Mouse (Mus musculus): ENCODE data around the gene Entr1. TPM values are rescaled to one million over a fixed set of nuclear protein-coding genes. Genes with fewer than 3 reads are reported as not detected.

The Entr1 gene
- polyA plus RNA-seq, 1 experiment, result 388 TPM

GRCm38 (mm10) chr2:26403306-26403705 lies 14.2 kb upstream of the Entr1 start:
- Histone ChIP-seq H3K27ac (ENCODE audit: control insufficient read depth, insufficient read depth, low read depth, low read length) (no peak overlapping the region), H3K27me3 (ENCODE audit: control insufficient read depth, insufficient read depth, low read length) (no peaks in the 10 kb centered on the region), H3K4me3 (ENCODE audit: control insufficient read depth, low read depth, low read length) (no peak overlapping the region), H3K36me3 (ENCODE audit: control insufficient read depth, insufficient read depth, low read length) (no peaks in the 10 kb centered on the region; the same call in 1 of the 2 replicates), H3K4me1 (ENCODE audit: control insufficient read depth, insufficient read depth, low read length) (peaks cover 6% of the 10 kb centered on the region)
- TF ChIP-seq POLR2A (IDR thresholded peaks at IDR 0.05; ENCODE audit: control insufficient read depth, low read depth, low read length), result no peak
- no peak for TF ChIP-seq CTCF (IDR thresholded peaks at IDR 0.05; ENCODE audit: control insufficient read depth, insufficient read depth, insufficient replicate concordance, low read depth, low read length)

- H3K27ac ChIP-seq (ENCODE audit: control insufficient read depth, insufficient read depth, low read depth, low read length), result no peak overlapping the region
- H3K27me3 ChIP-seq (ENCODE audit: control insufficient read depth, insufficient read depth, low read length), result no peaks in the 10 kb centered on the region
- no peaks in the 10 kb centered on the region; the same call in 1 of the 2 replicates for H3K36me3 ChIP-seq (ENCODE audit: control insufficient read depth, insufficient read depth, low read length)
- TF ChIP-seq CTCF (IDR thresholded peaks at IDR 0.05; ENCODE audit: control insufficient read depth, insufficient read depth, insufficient replicate concordance, low read depth, low read length) (no peak), POLR2A (IDR thresholded peaks at IDR 0.05; ENCODE audit: control insufficient read depth, low read depth, low read length) (no peak)
- no peak overlapping the region for H3K4me3 ChIP-seq (ENCODE audit: control insufficient read depth, low read depth, low read length)
- H3K4me1 ChIP-seq (ENCODE audit: control insufficient read depth, insufficient read depth, low read length), result no peaks in the 10 kb centered on the region; the same call in 1 of the 2 replicates
These were observed 13.1 kb upstream of the Entr1 start for GRCm38 (mm10) chr2:26402265-26402664.

DNA sequence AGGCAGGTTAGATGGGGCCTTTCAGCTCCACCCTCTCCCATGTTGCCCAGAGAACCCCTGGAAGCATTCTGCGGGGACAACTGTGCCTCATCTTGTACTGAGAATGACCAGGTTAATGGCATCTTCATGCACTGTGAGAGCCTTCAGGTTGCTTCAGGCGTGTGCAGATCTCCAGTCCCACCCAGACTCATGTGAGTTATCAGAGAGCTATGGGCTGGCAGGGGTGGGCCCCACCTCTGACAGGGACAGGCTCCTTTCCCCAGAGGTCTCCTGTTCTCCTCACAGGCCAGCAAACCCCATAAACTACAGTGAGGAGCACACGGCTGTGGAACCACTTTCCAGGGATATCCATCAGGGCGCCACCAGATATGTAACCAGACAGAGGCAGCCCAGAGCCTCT lies 11.9 kb upstream of the Entr1 start:
- Histone ChIP-seq H3K4me1 (ENCODE audit: control insufficient read depth, insufficient read depth, low read length) (no peaks in the 10 kb centered on the region; the same call in 1 of the 2 replicates), H3K36me3 (ENCODE audit: control insufficient read depth, insufficient read depth, low read length) (no peaks in the 10 kb centered on the region; the same call in 1 of the 2 replicates), H3K27ac (ENCODE audit: control insufficient read depth, insufficient read depth, low read depth, low read length) (no peak overlapping the region), H3K4me3 (ENCODE audit: control insufficient read depth, low read depth, low read length) (no peak overlapping the region), H3K27me3 (ENCODE audit: control insufficient read depth, insufficient read depth, low read length) (no peaks in the 10 kb centered on the region)
- TF ChIP-seq POLR2A (IDR thresholded peaks at IDR 0.05; ENCODE audit: control insufficient read depth, low read depth, low read length) (no peak), CTCF (IDR thresholded peaks at IDR 0.05; ENCODE audit: control insufficient read depth, insufficient read depth, insufficient replicate concordance, low read depth, low read length) (no peak)

- H3K36me3 ChIP-seq (ENCODE audit: control insufficient read depth, insufficient read depth, low read length), result no peaks in the 10 kb centered on the region; the same call in none of the 2 replicates
- TF ChIP-seq POLR2A (IDR thresholded peaks at IDR 0.05; ENCODE audit: control insufficient read depth, low read depth, low read length) (no peak), CTCF (IDR thresholded peaks at IDR 0.05; ENCODE audit: control insufficient read depth, insufficient read depth, insufficient replicate concordance, low read depth, low read length) (no peak)
These were observed 11.2 kb upstream of the Entr1 start for GRCm38 (mm10) chr2:26400296-26400695.

GRCm38 (mm10) chr2:26399647-26400046 lies 10.5 kb upstream of the Entr1 start:
- no peaks in the 10 kb centered on the region; the same call in 1 of the 2 replicates for H3K4me1 ChIP-seq (ENCODE audit: control insufficient read depth, insufficient read depth, low read length)
- no peaks in the 10 kb centered on the region; the same call in none of the 2 replicates for H3K36me3 ChIP-seq (ENCODE audit: control insufficient read depth, insufficient read depth, low read length)
- TF ChIP-seq CTCF (IDR thresholded peaks at IDR 0.05; ENCODE audit: control insufficient read depth, insufficient read depth, insufficient replicate concordance, low read depth, low read length), result no peak
- TF ChIP-seq POLR2A (IDR thresholded peaks at IDR 0.05; ENCODE audit: control insufficient read depth, low read depth, low read length), result peak; percentile 17; the same call in 1 of the 2 replicates
- H3K4me3 ChIP-seq (ENCODE audit: control insufficient read depth, low read depth, low read length), result no peak overlapping the region
- H3K27ac ChIP-seq (ENCODE audit: control insufficient read depth, insufficient read depth, low read depth, low read length), result no peak overlapping the region
- no peaks in the 10 kb centered on the region for H3K27me3 ChIP-seq (ENCODE audit: control insufficient read depth, insufficient read depth, low read length)

More at GRCm38 (mm10) chr2:26400296-26400695, 11.2 kb upstream of the Entr1 start:
- H3K4me3 ChIP-seq (ENCODE audit: control insufficient read depth, low read depth, low read length), result no peak overlapping the region
- no peaks in the 10 kb centered on the region for H3K27me3 ChIP-seq (ENCODE audit: control insufficient read depth, insufficient read depth, low read length)
- H3K27ac ChIP-seq (ENCODE audit: control insufficient read depth, insufficient read depth, low read depth, low read length), result no peak overlapping the region
- no peaks in the 10 kb centered on the region; the same call in 1 of the 2 replicates for H3K4me1 ChIP-seq (ENCODE audit: control insufficient read depth, insufficient read depth, low read length)

DNA sequence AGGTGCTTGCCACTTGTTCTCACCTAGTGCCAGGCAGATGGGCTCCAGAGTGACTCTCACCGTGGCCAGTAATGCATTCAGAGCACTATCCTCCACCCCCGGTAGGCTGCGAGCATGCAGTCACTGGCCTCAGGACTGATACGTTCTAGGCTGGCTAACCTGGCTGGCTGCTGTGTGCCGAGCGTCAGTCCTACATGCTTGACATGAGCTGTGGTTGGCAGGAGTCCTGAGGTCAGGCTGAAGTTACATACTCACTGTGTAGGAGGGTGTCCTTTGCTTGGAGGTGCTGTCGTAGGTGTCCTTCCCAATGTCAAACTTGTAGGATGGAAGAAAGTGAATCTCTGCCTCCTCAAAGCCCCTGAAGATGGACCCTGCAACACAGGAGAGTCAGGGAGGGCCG lies 9.9 kb upstream of the Entr1 start:
- no peak for TF ChIP-seq CTCF (IDR thresholded peaks at IDR 0.05; ENCODE audit: control insufficient read depth, insufficient read depth, insufficient replicate concordance, low read depth, low read length)
- TF ChIP-seq POLR2A (IDR thresholded peaks at IDR 0.05; ENCODE audit: control insufficient read depth, low read depth, low read length), result no peak
- Histone ChIP-seq H3K4me1 (ENCODE audit: control insufficient read depth, insufficient read depth, low read length) (no peaks in the 10 kb centered on the region; the same call in 1 of the 2 replicates), H3K4me3 (ENCODE audit: control insufficient read depth, low read depth, low read length) (no peak overlapping the region), H3K27ac (ENCODE audit: control insufficient read depth, insufficient read depth, low read depth, low read length) (no peak overlapping the region), H3K36me3 (ENCODE audit: control insufficient read depth, insufficient read depth, low read length) (no peaks in the 10 kb centered on the region; the same call in none of the 2 replicates), H3K27me3 (ENCODE audit: control insufficient read depth, insufficient read depth, low read length) (no peaks in the 10 kb centered on the region)

GRCm38 (mm10) chr2:26391617-26392016 lies 2.5 kb upstream of the Entr1 start:
- Histone ChIP-seq H3K27ac (ENCODE audit: control insufficient read depth, insufficient read depth, low read depth, low read length) (no peak overlapping the region), H3K4me3 (ENCODE audit: control insufficient read depth, low read depth, low read length) (no peak overlapping the region; the same call in 1 of the 2 replicates), H3K27me3 (ENCODE audit: control insufficient read depth, insufficient read depth, low read length) (no peaks in the 10 kb centered on the region), H3K4me1 (ENCODE audit: control insufficient read depth, insufficient read depth, low read length) (peaks cover 6% of the 10 kb centered on the region), H3K36me3 (ENCODE audit: control insufficient read depth, insufficient read depth, low read length) (no peaks in the 10 kb centered on the region; the same call in none of the 2 replicates)
- TF ChIP-seq POLR2A (IDR thresholded peaks at IDR 0.05; ENCODE audit: control insufficient read depth, low read depth, low read length), result no peak
- no peak for TF ChIP-seq CTCF (IDR thresholded peaks at IDR 0.05; ENCODE audit: control insufficient read depth, insufficient read depth, insufficient replicate concordance, low read depth, low read length)
